Mouse (Mus musculus) forebrain, embryonic 12.5 days (tissue): Measurements from ENCODE around the gene S100a10. TPM values are rescaled to one million over a fixed set of nuclear protein-coding genes. Genes with fewer than 3 reads are reported as not detected.

Source experiments
- ATAC-seq: fragments of 200-750 bp; cut with Nextera tagmentation; 2 replicates; pipeline ENCODE4 v1.8.0; 2017; ENCODE audit warnings: moderate TSS enrichment; ENCODE audit not compliant: low FRiP score
- H3K27ac ChIP-seq: fragments of 300-500 bp; sonication (generic); 2 replicates; pipeline ENCODE4 v1.5.1; 2016; ENCODE audit warnings: mild to moderate bottlenecking
- H3K27me3 ChIP-seq: fragments of 300-500 bp; sonication (generic); 2 replicates; pipeline ENCODE4 v1.6.1; 2016; ENCODE audit warnings: mild to moderate bottlenecking
- H3K36me3 ChIP-seq: fragments of 300-500 bp; sonication (generic); replicated peaks from 2 replicates; pipeline ENCODE4 v1.6.1; 2016; ENCODE audit warnings: mild to moderate bottlenecking
- H3K4me1 ChIP-seq: fragments of 300-500 bp; sonication (generic); 2 replicates; pipeline ENCODE4 v1.6.1; 2016
- H3K4me2 ChIP-seq: fragments of 300-500 bp; sonication (generic); 2 replicates; pipeline ENCODE4 v1.6.1; 2016; ENCODE audit warnings: mild to moderate bottlenecking, moderate library complexity
- H3K4me3 ChIP-seq: fragments of 300-500 bp; sonication (generic); replicated peaks from 2 replicates; pipeline ENCODE4 v1.5.1; 2016; ENCODE audit warnings: mild to moderate bottlenecking
- H3K9ac ChIP-seq: fragments of 300-500 bp; sonication (generic); 2 replicates; pipeline ENCODE4 v1.6.1; 2016; ENCODE audit warnings: mild to moderate bottlenecking
- H3K9me3 ChIP-seq: fragments of 300-500 bp; sonication (generic); 2 replicates; pipeline ENCODE4 v1.6.1; 2016
- WGBS: fragments of 180-500 bp; shearing (Covaris S2); methylation state at CpG from one replicate; pipeline ENCODE4 v1.1.7; 2016; 5-methylcytosine and 5-hydroxymethylcytosine counted together
- polyA plus RNA-seq: library from polyadenylated mRNA; unstranded; fragments of >200 nt; fragmentation: Nextera tagmentation; extraction: Ambion mirVana; gene quantifications from 2 replicates; pipeline ENCODE4 v1.2.1, GENCODE M21; 2016

S100a10 gene
- polyA plus RNA-seq, 1 experiment from 2014 or later: 148 TPM

GRCm38 (mm10) chr3:93551950-93552901, 2.7 kb upstream of the S100a10 start:
- H3K9me3 ChIP-seq: no peaks in the 10 kb centered on the region
- H3K9ac ChIP-seq: no peak overlapping the region
- peaks cover 10% of the 10 kb centered on the region for H3K4me1 ChIP-seq
- H3K4me2 ChIP-seq: no peak overlapping the region
- H3K27me3 ChIP-seq: peaks cover 10% of the 10 kb centered on the region
- no peak overlapping the region for H3K27ac ChIP-seq
- 86% methylated on average over 5 of the region's 5 CpGs for WGBS
- no peak overlapping the region for H3K4me3 ChIP-seq
- ATAC-seq: no peak
- no peaks in the 10 kb centered on the region for H3K36me3 ChIP-seq

GRCm38 (mm10) chr3:93553311-93553710, 1.6 kb upstream of the S100a10 start:
- 95% methylated on average over 2 of the region's 2 CpGs for WGBS
- Histone ChIP-seq H3K9ac (no peak overlapping the region), H3K4me3 (no peak overlapping the region), H3K4me1 (peaks cover 10% of the 10 kb centered on the region), H3K36me3 (no peaks in the 10 kb centered on the region), H3K27me3 (peaks cover 10% of the 10 kb centered on the region), H3K27ac (no peak overlapping the region), H3K4me2 (no peak overlapping the region), H3K9me3 (no peaks in the 10 kb centered on the region)
- ATAC-seq: no peak

- Histone ChIP-seq H3K4me3 (no peak overlapping the region), H3K27ac (no peak overlapping the region), H3K9me3 (no peaks in the 10 kb centered on the region), H3K4me2 (no peak overlapping the region), H3K9ac (no peak overlapping the region), H3K27me3 (peaks cover 10% of the 10 kb centered on the region), H3K4me1 (peaks cover 10% of the 10 kb centered on the region), H3K36me3 (no peaks in the 10 kb centered on the region)
- no peak for ATAC-seq
- WGBS: 66% methylated on average over 9 of the region's 9 CpGs
Observed at GRCm38 (mm10) chr3:93553765-93554378, 1.0 kb upstream of the S100a10 start.

- Histone ChIP-seq H3K9me3 (no peaks in the 10 kb centered on the region), H3K27ac (no peak overlapping the region), H3K9ac (peak overlapping the region; percentile 69; the same call in 1 of the 2 replicates), H3K36me3 (no peaks in the 10 kb centered on the region), H3K4me1 (peaks cover 10% of the 10 kb centered on the region), H3K4me3 (peak overlapping the region; percentile 56), H3K27me3 (peaks cover 10% of the 10 kb centered on the region), H3K4me2 (peak overlapping the region; percentile 90)
- ATAC-seq: peak; percentile 49
- WGBS: 17% methylated on average over 13 of the region's 13 CpGs
Observed at GRCm38 (mm10) chr3:93554379-93554980, 400 bp upstream of the S100a10 start.

GRCm38 (mm10) chr3:93555878-93556254, 986 bp downstream of the S100a10 start:
- Histone ChIP-seq H3K36me3 (no peaks in the 10 kb centered on the region), H3K4me1 (peaks cover 10% of the 10 kb centered on the region), H3K27ac (0 out of 2 replicates have a peak overlapping the region, but pooled peaks have one; percentile 25), H3K4me2 (peak overlapping the region; percentile 90), H3K27me3 (peaks cover 10% of the 10 kb centered on the region), H3K9ac (peak overlapping the region; percentile 69; the same call in 1 of the 2 replicates), H3K4me3 (peak overlapping the region; percentile 56), H3K9me3 (no peaks in the 10 kb centered on the region)
- WGBS: 33% methylated on average over 2 of the region's 2 CpGs
- ATAC-seq: 0 out of 2 replicates have a peak, but pooled peaks have one; percentile 47

- 0 out of 2 replicates have a peak overlapping the region, but pooled peaks have one; percentile 13 for H3K4me2 ChIP-seq
Observed at GRCm38 (mm10) chr3:93556599-93556998, 1.7 kb downstream of the S100a10 start.

GRCm38 (mm10) chr3:93557471-93557870, 2.6 kb downstream of the S100a10 start:
- Histone ChIP-seq H3K9me3 (no peaks in the 10 kb centered on the region), H3K27ac (no peak overlapping the region), H3K4me2 (no peak overlapping the region), H3K4me1 (peaks cover 10% of the 10 kb centered on the region), H3K36me3 (no peaks in the 10 kb centered on the region), H3K4me3 (no peak overlapping the region), H3K27me3 (peaks cover 10% of the 10 kb centered on the region), H3K9ac (no peak overlapping the region)
- WGBS: 66% methylated on average over 4 of the region's 4 CpGs
- ATAC-seq: no peak

More at GRCm38 (mm10) chr3:93556599-93556998, 1.7 kb downstream of the S100a10 start:
- Histone ChIP-seq H3K9me3 (no peaks in the 10 kb centered on the region), H3K27ac (no peak overlapping the region), H3K4me3 (no peak overlapping the region), H3K36me3 (no peaks in the 10 kb centered on the region), H3K4me1 (peaks cover 10% of the 10 kb centered on the region), H3K9ac (no peak overlapping the region), H3K27me3 (peaks cover 10% of the 10 kb centered on the region)
- no peak for ATAC-seq
- 86% methylated on average over 1 of the region's 1 CpGs for WGBS

GRCm38 (mm10) chr3:93559961-93560360, 5.1 kb downstream of the S100a10 start:
- no peak for ATAC-seq
- Histone ChIP-seq H3K27ac (no peak overlapping the region), H3K9ac (no peak overlapping the region), H3K4me2 (no peak overlapping the region), H3K27me3 (peaks cover 7% of the 10 kb centered on the region), H3K9me3 (no peaks in the 10 kb centered on the region), H3K4me3 (no peak overlapping the region), H3K4me1 (peaks cover 6% of the 10 kb centered on the region), H3K36me3 (no peaks in the 10 kb centered on the region)
- 93% methylated on average over 6 of the region's 6 CpGs for WGBS

- 92% methylated on average over 2 of the region's 2 CpGs for WGBS
- no peak overlapping the region for H3K4me2 ChIP-seq
Observed at GRCm38 (mm10) chr3:93562372-93562771, 7.5 kb downstream of the S100a10 start.

GRCm38 (mm10) chr3:93563216-93563615, 8.3 kb downstream of the S100a10 start:
- Histone ChIP-seq H3K9me3 (no peaks in the 10 kb centered on the region), H3K9ac (no peak overlapping the region), H3K4me3 (no peak overlapping the region), H3K36me3 (no peaks in the 10 kb centered on the region), H3K27ac (no peak overlapping the region), H3K4me2 (no peak overlapping the region), H3K4me1 (no peaks in the 10 kb centered on the region), H3K27me3 (no peaks in the 10 kb centered on the region)
- WGBS: 95% methylated on average over 4 of the region's 4 CpGs
- ATAC-seq: no peak

More at GRCm38 (mm10) chr3:93562372-93562771, 7.5 kb downstream of the S100a10 start:
- Histone ChIP-seq H3K4me3 (no peak overlapping the region), H3K4me1 (no peaks in the 10 kb centered on the region), H3K27me3 (no peaks in the 10 kb centered on the region), H3K36me3 (no peaks in the 10 kb centered on the region), H3K9me3 (no peaks in the 10 kb centered on the region), H3K27ac (no peak overlapping the region), H3K9ac (no peak overlapping the region)
- no peak for ATAC-seq

- Histone ChIP-seq H3K36me3 (no peaks in the 10 kb centered on the region), H3K4me3 (no peak overlapping the region), H3K4me1 (no peaks in the 10 kb centered on the region), H3K9ac (no peak overlapping the region), H3K9me3 (no peaks in the 10 kb centered on the region), H3K4me2 (no peak overlapping the region), H3K27ac (no peak overlapping the region), H3K27me3 (no peaks in the 10 kb centered on the region)
- ATAC-seq: no peak
- 85% methylated on average over 3 of the region's 3 CpGs for WGBS
Observed at GRCm38 (mm10) chr3:93566892-93567291, 12.0 kb downstream of the S100a10 start.

- Histone ChIP-seq H3K27me3 (no peaks in the 10 kb centered on the region), H3K9me3 (no peaks in the 10 kb centered on the region), H3K9ac (no peak overlapping the region), H3K4me1 (no peaks in the 10 kb centered on the region), H3K4me3 (no peak overlapping the region), H3K4me2 (no peak overlapping the region), H3K27ac (no peak overlapping the region), H3K36me3 (no peaks in the 10 kb centered on the region)
- ATAC-seq: no peak
- whole genome bisulfite sequencing: 90% methylated on average over 6 of the region's 6 CpGs
Observed at GRCm38 (mm10) chr3:93567721-93568120, 12.8 kb downstream of the S100a10 start.
